25 mouse cellular contexts compared by ENCODE assay signal in genomic region chr2:78274122-78274521, GRCm38 (mm10).
"Had no signal": no experiment of that assay in that cellular context is flagged by ENCODE, and none has a peak within 500 bp of the region (broad histone marks: within the 10 kb centered on the region; RNA-seq: fewer than 3 reads in every experiment).

No protein-coding gene starts in this region.

- H3K9ac ChIP-seq: heart, embryonic 13.5 days; heart, embryonic 15.5 days; hindbrain, embryonic 13.5 days; hindbrain, embryonic 15.5 days; limb, embryonic 13.5 days; limb, embryonic 15.5 days; liver, embryonic 12.5 days; liver, embryonic 14.5 days had no signal

- H3K36me3 ChIP-seq: heart, embryonic 13.5 days; heart, embryonic 15.5 days; hindbrain, embryonic 13.5 days; hindbrain, embryonic 15.5 days; limb, embryonic 13.5 days; limb, embryonic 15.5 days; liver, embryonic 12.5 days had no signal

- DNase-seq: gastrocnemius, postnatal 14 days; gastrocnemius, postnatal 36 days; heart, adult 11 months; heart, adult 2 months; heart, postnatal 14 days; heart, postnatal 36 days; kidney, adult 11 months; kidney, adult 8-10 months; kidney, postnatal 10 days; kidney, postnatal 25 days; kidney, postnatal 4 days; layer of hippocampus, postnatal 36 days; left cerebral cortex, postnatal 4 days had no signal

- H3K9me3 ChIP-seq: heart, embryonic 13.5 days; heart, embryonic 15.5 days; hindbrain, embryonic 13.5 days; hindbrain, embryonic 15.5 days; limb, embryonic 13.5 days; limb, embryonic 15.5 days; liver, embryonic 12.5 days had no signal

- H3K4me1 ChIP-seq: hindbrain, embryonic 13.5 days; hindbrain, embryonic 15.5 days; liver, embryonic 12.5 days had no signal

- H3K4me3 ChIP-seq: heart, adult 2 months; heart, embryonic 13.5 days; heart, embryonic 15.5 days; hindbrain, embryonic 13.5 days; hindbrain, embryonic 15.5 days; layer of hippocampus, adult 2 months; limb, embryonic 13.5 days; limb, embryonic 15.5 days; liver, embryonic 12.5 days had no signal

- H3K4me2 ChIP-seq: heart, embryonic 11.5 days; heart, embryonic 13.5 days; heart, embryonic 15.5 days; hindbrain, embryonic 13.5 days; hindbrain, embryonic 15.5 days; limb, embryonic 13.5 days; limb, embryonic 15.5 days; liver, embryonic 12.5 days had no signal

- H3K27ac ChIP-seq: heart, adult 2 months; heart, embryonic 13.5 days; heart, embryonic 15.5 days; hindbrain, embryonic 13.5 days; hindbrain, embryonic 15.5 days; hindbrain, postnatal 0 days; layer of hippocampus, adult 2 months; limb, embryonic 13.5 days; limb, embryonic 15.5 days; liver, embryonic 12.5 days; liver, embryonic 14.5 days had no signal

- H3K27me3 ChIP-seq: heart, embryonic 13.5 days; heart, embryonic 15.5 days; hindbrain, embryonic 13.5 days; hindbrain, embryonic 15.5 days; limb, embryonic 13.5 days; limb, embryonic 15.5 days; liver, embryonic 12.5 days had no signal

- ATAC-seq: hindbrain, postnatal 0 days; intestine, embryonic 16.5 days; liver, embryonic 12.5 days had no signal
